Mouse (Mus musculus) lung, postnatal 25 days (tissue): ENCODE results near the gene Lypla2.
"Not testable (repeated sequence)": the region's sequence is repeated elsewhere in the genome, so short reads cannot be mapped to it uniquely, and the experiment has no call there.

Experiments used
- DNase-seq: peaks from one replicate; pipeline ENCODE4 v3.0.0; 2022; ENCODE audit warnings: low spot score

Gene Lypla2

DNA sequence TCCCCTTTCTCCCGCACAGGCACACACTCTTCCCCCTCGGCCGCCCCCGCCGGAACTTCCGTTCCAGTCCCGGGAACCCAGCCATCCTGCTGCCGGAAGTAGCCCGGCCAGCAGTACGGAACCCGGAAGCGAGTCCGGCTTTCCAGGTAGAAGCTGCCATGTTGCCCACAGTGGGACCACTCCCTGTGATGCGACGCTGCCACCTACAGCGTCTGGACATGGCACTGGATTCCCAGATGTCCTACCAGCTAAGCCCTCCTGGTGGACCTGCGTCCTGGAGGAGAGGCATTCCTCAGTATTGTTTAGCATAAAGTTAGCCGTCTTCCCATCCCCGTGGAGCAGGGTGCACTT lies at the start of gene Lypla2:
Gene Lypla2, minus strand, starts transcription at position 71 of the 351 bp plus-strand sequence.
- peak; percentile 91 for DNase-seq

- peak; percentile 100 for DNase-seq
Observed at GRCm38 (mm10) chr4:136021549-136022047, 49.2 kb upstream of the Lypla2 start, which contains the start of gene Eloa. Gene Eloa (minus strand): TSS chr4:136021763.

DNA sequence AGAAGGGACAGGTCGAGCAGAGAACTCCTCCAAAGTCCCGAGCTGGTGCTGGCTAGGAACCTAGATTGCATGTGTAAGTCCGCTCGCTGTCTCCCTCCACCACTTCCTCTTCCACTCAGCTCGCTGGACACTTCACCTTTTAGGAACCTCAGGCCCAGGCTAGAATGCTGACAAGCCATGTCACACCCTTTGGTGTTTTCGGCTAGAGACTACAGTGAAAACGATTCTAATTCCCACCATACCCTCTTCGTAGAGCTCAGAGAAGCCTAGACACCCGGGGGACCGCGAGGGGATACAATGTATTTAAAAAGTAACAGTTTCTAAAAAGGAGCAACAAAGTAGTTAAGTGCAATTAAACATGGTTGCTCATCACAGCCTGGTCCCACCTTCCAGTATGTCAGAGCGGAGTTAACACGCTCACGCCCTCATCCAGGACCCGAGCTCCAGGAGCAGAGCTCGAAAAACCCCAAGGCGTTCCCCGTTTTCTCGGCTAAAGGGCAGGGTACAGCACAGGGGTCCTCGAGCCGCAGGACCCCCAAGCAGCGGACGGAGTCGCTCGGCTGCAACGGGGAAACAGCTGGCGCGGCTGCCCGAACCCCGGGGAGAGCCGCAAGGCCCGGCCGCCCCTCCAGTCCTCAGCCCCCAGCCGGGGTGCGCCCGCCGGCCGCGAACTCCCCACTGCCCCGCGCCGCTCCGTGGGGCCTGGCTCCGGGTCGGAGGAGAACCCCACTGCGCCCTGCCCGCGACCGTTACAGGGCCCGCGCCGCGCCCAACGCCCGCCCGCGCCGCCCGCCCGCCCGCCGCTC lies 48.5 kb upstream of the Lypla2 start:
- DNase-seq = peak; percentile 47

- no peak for DNase-seq
Observed at GRCm38 (mm10) chr4:136016059-136016602, 43.7 kb upstream of the Lypla2 start.

- no peak for DNase-seq
Observed at GRCm38 (mm10) chr4:136010586-136010985, 38.2 kb upstream of the Lypla2 start.

GRCm38 (mm10) chr4:136008782-136009447 lies 36.5 kb upstream of the Lypla2 start:
- no peak for DNase-seq

DNA sequence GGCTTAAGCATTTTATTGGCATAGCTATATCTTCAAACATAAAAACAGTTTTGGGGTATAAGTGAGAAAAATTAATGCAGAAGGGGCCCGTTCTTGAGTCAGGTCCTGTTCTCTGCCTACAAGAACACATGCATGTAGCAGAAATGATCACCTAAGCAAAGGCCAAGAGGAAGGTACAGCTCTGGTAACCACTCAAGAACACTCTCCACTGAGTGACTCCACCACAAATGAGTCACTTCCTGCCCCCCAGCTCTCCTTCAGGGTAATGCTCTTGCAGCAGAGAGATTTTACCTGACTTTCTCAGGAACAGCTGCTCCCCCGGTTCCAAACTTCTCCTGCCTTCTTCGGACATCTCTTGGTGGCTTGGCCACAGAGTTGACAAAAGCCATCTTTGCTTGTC lies 34.4 kb upstream of the Lypla2 start:
- peak; percentile 10 for DNase-seq

- no peak for DNase-seq
Observed at GRCm38 (mm10) chr4:136004921-136005320, 32.5 kb upstream of the Lypla2 start.

DNA sequence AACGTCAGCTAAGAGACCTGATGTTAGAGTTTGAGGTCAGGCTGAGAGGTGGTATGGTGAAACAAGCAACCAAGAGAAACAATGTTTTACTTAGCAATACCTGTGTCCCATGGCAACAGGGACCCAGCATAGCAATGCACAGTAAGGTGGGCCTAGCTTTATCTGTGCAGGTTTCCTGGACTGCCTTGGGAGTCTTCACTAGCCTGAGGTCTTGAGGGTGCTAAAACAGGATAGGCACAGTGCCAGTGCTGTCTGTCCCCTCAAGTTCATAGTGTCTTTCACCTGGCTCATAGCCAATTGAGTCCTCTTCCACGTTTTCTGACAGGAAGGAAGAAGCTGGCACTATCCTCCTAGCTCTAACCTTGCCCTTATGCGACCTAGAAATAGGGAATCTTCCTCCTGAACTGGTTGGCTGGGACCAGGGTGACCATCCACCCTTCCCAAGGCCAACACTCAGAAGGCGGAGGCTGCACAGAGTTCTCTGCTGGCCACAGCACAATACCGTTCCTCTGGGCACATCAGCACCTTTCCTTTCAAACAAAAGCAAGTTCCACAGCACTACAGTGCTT lies 31.8 kb upstream of the Lypla2 start:
- no peak for DNase-seq

GRCm38 (mm10) chr4:135995118-135995517 lies 22.7 kb upstream of the Lypla2 start:
- DNase-seq = no peak

DNA sequence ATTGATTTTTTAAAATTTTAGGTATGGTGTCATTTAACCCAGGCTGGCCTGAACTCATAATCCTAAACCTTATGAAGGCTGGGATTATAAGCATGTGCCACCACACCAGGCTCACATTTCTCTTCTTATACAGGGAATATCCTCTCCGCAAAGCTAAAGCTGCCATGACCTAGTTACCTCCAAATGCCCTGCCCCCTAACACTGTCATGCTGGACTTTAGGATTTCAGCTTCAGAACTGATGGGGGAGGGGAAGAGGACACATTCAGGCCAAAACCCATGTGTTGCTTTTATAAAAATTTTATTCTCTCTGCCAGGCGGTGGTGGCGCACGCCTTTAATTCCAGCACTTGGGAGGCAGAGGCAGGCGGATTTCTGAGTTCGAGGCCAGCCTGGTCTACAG lies 21.5 kb upstream of the Lypla2 start:
- no peak for DNase-seq

DNA sequence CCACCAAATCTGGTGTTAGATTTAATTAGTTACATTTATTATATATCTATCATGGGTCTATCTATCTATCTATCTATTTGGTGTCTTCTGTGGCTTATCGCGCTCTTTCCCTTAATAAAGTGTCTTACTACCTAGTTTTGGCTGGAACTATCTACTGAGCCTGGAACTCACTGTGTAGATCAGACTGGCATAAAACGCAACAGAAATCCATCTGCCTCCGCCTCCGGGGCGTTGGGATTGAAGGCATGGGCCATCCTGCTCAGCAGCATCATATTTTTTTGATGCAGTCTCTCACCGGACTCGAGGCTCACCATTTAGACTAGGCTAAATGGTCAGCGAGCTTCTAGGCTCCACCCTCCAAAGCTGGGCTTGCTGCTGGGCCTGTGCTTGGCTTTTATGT lies 15.3 kb upstream of the Lypla2 start:
- DNase-seq = no peak

GRCm38 (mm10) chr4:135986943-135987710 lies 14.7 kb upstream of the Lypla2 start, which contains the start of gene Pithd1:
Gene Pithd1 (minus strand): TSS chr4:135987264.
- peak; percentile 92 for DNase-seq

- no peak for DNase-seq
Observed at GRCm38 (mm10) chr4:135986301-135986942, 14.0 kb upstream of the Lypla2 start.

GRCm38 (mm10) chr4:135985769-135986168 lies 13.3 kb upstream of the Lypla2 start:
- DNase-seq = no peak

- DNase-seq = no peak
Observed at GRCm38 (mm10) chr4:135985193-135985592, 12.8 kb upstream of the Lypla2 start.

- DNase-seq = no peak
Observed at GRCm38 (mm10) chr4:135984556-135984955, 12.1 kb upstream of the Lypla2 start.

GRCm38 (mm10) chr4:135981524-135982063 lies 9.2 kb upstream of the Lypla2 start:
- DNase-seq = no peak

GRCm38 (mm10) chr4:135980223-135980622 lies 7.8 kb upstream of the Lypla2 start:
- DNase-seq = not testable (repeated sequence)

DNA sequence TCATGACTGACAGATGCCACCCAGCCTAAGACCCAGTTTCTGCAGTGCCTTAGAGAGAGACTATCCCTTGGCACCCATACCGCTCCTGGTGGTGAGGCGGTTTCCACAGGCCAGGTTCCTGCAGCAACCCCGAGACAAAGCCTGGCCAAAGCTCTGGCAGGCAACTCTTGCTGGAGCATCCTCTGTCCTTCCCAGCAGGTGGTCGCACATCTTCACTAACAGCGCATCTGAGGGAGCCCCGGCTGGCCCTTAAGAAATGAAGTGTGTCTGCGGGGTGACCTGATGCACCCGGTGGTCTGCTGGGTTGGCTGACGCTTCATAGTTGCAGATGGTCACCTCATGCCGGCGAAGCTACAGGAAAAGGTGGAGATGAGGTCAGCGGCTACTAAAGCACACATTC lies 3.7 kb upstream of the Lypla2 start:
- no peak for DNase-seq
